Mouse (Mus musculus) telencephalon, adult 2 months (tissue): ENCODE data around the gene 2010109A12Rik.

Experiments
- DNase-seq: peaks from one replicate; pipeline ENCODE4 v3.0.0-alpha.2; 2011; ENCODE audit warnings: low read depth, low spot score

The 2010109A12Rik gene

GRCm38 (mm10) chr5:93206109-93207005, at the start of gene 2010109A12Rik, which contains the start of gene Ccni:
Gene 2010109A12Rik (plus strand): TSS chr5:93206518.
Gene Ccni (minus strand): TSS chr5:93206495.
- DNase-seq: peak; percentile 96

GRCm38 (mm10) chr5:93163541-93163940, 42.8 kb upstream of the 2010109A12Rik start:
- DNase-seq: no peak

- DNase-seq: no peak
These were observed 38.3 kb upstream of the 2010109A12Rik start for GRCm38 (mm10) chr5:93167919-93168516.

- DNase-seq: no peak
These were observed 37.7 kb upstream of the 2010109A12Rik start for GRCm38 (mm10) chr5:93168654-93169053.

GRCm38 (mm10) chr5:93171420-93171819, 34.9 kb upstream of the 2010109A12Rik start:
- DNase-seq: no peak

- DNase-seq: no peak
These were observed 33.8 kb upstream of the 2010109A12Rik start for GRCm38 (mm10) chr5:93172536-93172935.

- DNase-seq: no peak
These were observed 31.6 kb upstream of the 2010109A12Rik start for GRCm38 (mm10) chr5:93174675-93175074.

- DNase-seq: peak; percentile 12
These were observed 27.7 kb upstream of the 2010109A12Rik start for GRCm38 (mm10) chr5:93178616-93179015.

GRCm38 (mm10) chr5:93180252-93180651, 26.1 kb upstream of the 2010109A12Rik start:
- DNase-seq: no peak

- DNase-seq: no peak
These were observed 23.0 kb upstream of the 2010109A12Rik start for GRCm38 (mm10) chr5:93183311-93183710.

- no peak for DNase-seq
These were observed 21.8 kb upstream of the 2010109A12Rik start for GRCm38 (mm10) chr5:93184548-93184947.

- no peak for DNase-seq
These were observed 16.7 kb upstream of the 2010109A12Rik start for GRCm38 (mm10) chr5:93189607-93190006.

- no peak for DNase-seq
These were observed 15.9 kb upstream of the 2010109A12Rik start for GRCm38 (mm10) chr5:93190428-93190827.

- DNase-seq: no peak
These were observed 8.1 kb upstream of the 2010109A12Rik start for GRCm38 (mm10) chr5:93198232-93198631.

- no peak for DNase-seq
These were observed 5.1 kb upstream of the 2010109A12Rik start for GRCm38 (mm10) chr5:93201181-93201580.

GRCm38 (mm10) chr5:93205371-93206108, 778 bp upstream of the 2010109A12Rik start:
- no peak for DNase-seq

GRCm38 (mm10) chr5:93207006-93207348, 659 bp downstream of the 2010109A12Rik start:
- no peak for DNase-seq

- no peak for DNase-seq
These were observed 1.2 kb downstream of the 2010109A12Rik start for GRCm38 (mm10) chr5:93207555-93207954.

- no peak for DNase-seq
These were observed 12.1 kb downstream of the 2010109A12Rik start for GRCm38 (mm10) chr5:93218375-93218774.

- no peak for DNase-seq
These were observed 15.3 kb downstream of the 2010109A12Rik start for GRCm38 (mm10) chr5:93221661-93222060.

- DNase-seq: no peak
These were observed 18.2 kb downstream of the 2010109A12Rik start for GRCm38 (mm10) chr5:93224549-93224948.

- DNase-seq: no peak
These were observed 20.8 kb downstream of the 2010109A12Rik start for GRCm38 (mm10) chr5:93227157-93227556.
